Mouse (Mus musculus) CH12.LX (cell line): Measurements from ENCODE around the gene Itsn1. TPM values are rescaled to one million over a fixed set of nuclear protein-coding genes. Genes with fewer than 3 reads are reported as not detected.
A peak's percentile ranks its signal among the peaks of the same experiment; 100 is the strongest.

ENCODE experiments used
- DNase-seq: peaks from one replicate; pipeline ENCODE4 v3.0.0-alpha.2; 2013; ENCODE audit errors: extremely low read depth
- H3K27ac ChIP-seq: 2 replicates; pipeline ENCODE4 v1.5.1; 2012; ENCODE audit warnings: low read depth, mild to moderate bottlenecking, control low read depth, moderate library complexity; ENCODE audit not compliant: insufficient read depth
- H3K27me3 ChIP-seq: replicated peaks from 2 replicates; pipeline ENCODE3; 2012; ENCODE audit warnings: inconsistent platforms
- H3K36me3 ChIP-seq, 2 experiments: replicated peaks in 1 of 2; 2 replicates each; pipeline versions ENCODE3 to v1.6.1; 2012; ENCODE audit warnings: inconsistent platforms in 1 of 2, low read length in 1 of 2, mild to moderate bottlenecking in 1 of 2, mixed read lengths in 1 of 2, moderate library complexity in 1 of 2; ENCODE audit not compliant: control insufficient read depth in 1 of 2, insufficient read depth in 1 of 2
- H3K4me1 ChIP-seq, 2 experiments: 2 replicates each; pipeline ENCODE4 v1.6.1; 2012; ENCODE audit warnings: inconsistent platforms in 1 of 2, moderate library complexity in 1 of 2; ENCODE audit not compliant: insufficient read depth in 2 of 2, control insufficient read depth in 1 of 2
- H3K4me2 ChIP-seq: 2 replicates; pipeline ENCODE4 v1.6.1; 2012; ENCODE audit warnings: low read depth, mild to moderate bottlenecking, control low read depth; ENCODE audit not compliant: poor library complexity, insufficient read depth, severe bottlenecking
- H3K4me3 ChIP-seq, 3 experiments: fragments of 150-350 bp in 1 of 3; sonication (generic) in 1 of 3; replicated peaks in 1 of 3; 2 replicates each; pipeline versions ENCODE3 to v1.5.1; 2011 to 2012; ENCODE audit warnings: low read depth in 2 of 3, low read length in 2 of 3, mild to moderate bottlenecking in 2 of 3, moderate library complexity in 2 of 3, control low read depth in 1 of 3, improper control_type of control experiment in 1 of 3, inconsistent platforms in 1 of 3, mixed read lengths in 1 of 3; ENCODE audit not compliant: poor library complexity in 1 of 3
- H3K79me2 ChIP-seq: replicated peaks from 2 replicates; pipeline ENCODE4 v1.6.1; 2012; ENCODE audit warnings: mild to moderate bottlenecking, moderate library complexity; ENCODE audit not compliant: control insufficient read depth, poor library complexity, insufficient read depth, severe bottlenecking; ENCODE audit errors: extremely low read depth
- H3K9ac ChIP-seq: 2 replicates; pipeline ENCODE4 v1.6.1; 2012; ENCODE audit warnings: low read depth, mild to moderate bottlenecking, control low read depth, moderate library complexity; ENCODE audit not compliant: insufficient read depth
- H3K9me3 ChIP-seq: replicated peaks from 2 replicates; pipeline ENCODE3; 2012; ENCODE audit warnings: low read length, inconsistent platforms, mixed read lengths
- BHLHE40 ChIP-seq: IDR thresholded peaks from 2 replicates; pipeline ENCODE4 v1.6.1; 2011; ENCODE audit warnings: mild to moderate bottlenecking, low read depth, low read length, improper control_type of control experiment
- CHD1 ChIP-seq: IDR thresholded peaks from 2 replicates; pipeline ENCODE4 v1.6.1; 2012; ENCODE audit warnings: low read depth, low read length, improper control_type of control experiment, inconsistent platforms
- E2F4 ChIP-seq: IDR thresholded peaks from 2 replicates; pipeline ENCODE4 v1.6.1; 2011; ENCODE audit warnings: low read depth, low read length, improper control_type of control experiment; ENCODE audit not compliant: insufficient replicate concordance
- EP300 ChIP-seq: IDR thresholded peaks from 2 replicates; pipeline ENCODE4 v1.6.1; 2011; ENCODE audit warnings: low read length, improper control_type of control experiment
- GABPA ChIP-seq: IDR thresholded peaks from 2 replicates; pipeline ENCODE4 v1.6.1; 2012; ENCODE audit warnings: low read depth, low read length, improper control_type of control experiment, inconsistent platforms; ENCODE audit not compliant: insufficient replicate concordance
- IRF4 ChIP-seq: IDR thresholded peaks from 2 replicates; pipeline ENCODE4 v1.6.1; 2014; ENCODE audit warnings: low read depth, mild to moderate bottlenecking, inconsistent platforms, low read length, improper control_type of control experiment
- KAT2A ChIP-seq: IDR thresholded peaks from 2 replicates; pipeline ENCODE4 v1.6.1; 2012; ENCODE audit warnings: low read length, improper control_type of control experiment, inconsistent platforms; ENCODE audit not compliant: insufficient replicate concordance
- MAFK ChIP-seq: IDR thresholded peaks from 2 replicates; pipeline ENCODE4 v1.6.1; 2011; ENCODE audit warnings: low read length, improper control_type of control experiment; ENCODE audit not compliant: insufficient replicate concordance
- MAZ ChIP-seq: IDR thresholded peaks from 2 replicates; pipeline ENCODE4 v1.6.1; 2012; ENCODE audit warnings: low read depth, mild to moderate bottlenecking, inconsistent platforms, low read length, improper control_type of control experiment, moderate library complexity
- MXI1 ChIP-seq: IDR thresholded peaks from 2 replicates; pipeline ENCODE4 v1.6.1; 2011; ENCODE audit warnings: mild to moderate bottlenecking, low read depth, low read length, improper control_type of control experiment
- MYC ChIP-seq: IDR thresholded peaks from 2 replicates; pipeline ENCODE4 v1.6.1; 2011; ENCODE audit warnings: low read depth, mild to moderate bottlenecking, improper control_type of control experiment, low read length
- POLR2AphosphoS2 ChIP-seq: IDR thresholded peaks from 2 replicates; pipeline ENCODE4 v1.6.1; 2011; ENCODE audit warnings: low read depth, low read length, improper control_type of control experiment
- RAD21 ChIP-seq: IDR thresholded peaks from 2 replicates; pipeline ENCODE4 v1.6.1; 2011; ENCODE audit warnings: low read depth, mild to moderate bottlenecking, low read length, improper control_type of control experiment, moderate library complexity
- RCOR1 ChIP-seq: conservative IDR thresholded peaks from 2 replicates; pipeline ENCODE4 v1.6.1; 2012; ENCODE audit warnings: low read depth, mild to moderate bottlenecking, inconsistent platforms, low read length, improper control_type of control experiment
- TBP ChIP-seq: conservative IDR thresholded peaks from 2 replicates; pipeline ENCODE4 v1.6.1; 2011; ENCODE audit warnings: low read depth, low read length, improper control_type of control experiment
- TCF12 ChIP-seq: IDR thresholded peaks from 2 replicates; pipeline ENCODE4 v1.6.1; 2014; ENCODE audit warnings: low read depth, mild to moderate bottlenecking, inconsistent platforms, low read length, improper control_type of control experiment
- USF1 ChIP-seq: IDR thresholded peaks from 2 replicates; pipeline ENCODE4 v1.6.1; 2014; ENCODE audit warnings: low read depth, mild to moderate bottlenecking, inconsistent platforms, low read length, improper control_type of control experiment
- ZC3H11A ChIP-seq: IDR thresholded peaks from 2 replicates; pipeline ENCODE4 v1.6.1; 2012; ENCODE audit warnings: low read depth, mild to moderate bottlenecking, inconsistent platforms, low read length, improper control_type of control experiment
- ZMIZ1 ChIP-seq: IDR thresholded peaks from 2 replicates; pipeline ENCODE4 v1.6.1; 2012; ENCODE audit warnings: low read depth, mild to moderate bottlenecking, inconsistent platforms, low read length, improper control_type of control experiment
- dilution Hi-C: fragments of 300-500 bp; cut with MboI; formaldehyde crosslinking; loops from 2 replicates; pipeline ENCODE4 v1.14.3; 2020; ENCODE audit warnings: low sequenced_read_pairs; ENCODE audit not compliant: extremely low pct_unique_long_range_greater_than_20kb, extremely low pct_ligation_motif_present
- in situ Hi-C: fragments of 300-500 bp; cut with MboI; formaldehyde crosslinking; loops from 3 replicates; pipeline ENCODE4 v1.14.3; 2019; ENCODE audit warnings: low sequenced_read_pairs, low pct_ligation_motif_present, low pct_unique_long_range_greater_than_20kb, mixed read lengths
- polyA plus RNA-seq: library from polyadenylated mRNA; unstranded; fragments of >175 nt; gene quantifications from 2 replicates; pipeline ENCODE4 v1.2.1, GENCODE M21; 2012; ENCODE audit warnings: low read depth; ENCODE audit not compliant: insufficient read length
- total RNA-seq, 2 experiments: library from RNA; depleted of rRNA; stranded (reverse); fragments of 300-350 nt in 1 of 2; fragments of >200 nt in 1 of 2; gene quantifications; 2 replicates each; pipeline ENCODE4 v1.2.3; 2012 to 2014

Gene Itsn1
- total and polyA plus RNA-seq, 3 experiments: 32.5 to 54.5 (median 46.3) TPM

DNA sequence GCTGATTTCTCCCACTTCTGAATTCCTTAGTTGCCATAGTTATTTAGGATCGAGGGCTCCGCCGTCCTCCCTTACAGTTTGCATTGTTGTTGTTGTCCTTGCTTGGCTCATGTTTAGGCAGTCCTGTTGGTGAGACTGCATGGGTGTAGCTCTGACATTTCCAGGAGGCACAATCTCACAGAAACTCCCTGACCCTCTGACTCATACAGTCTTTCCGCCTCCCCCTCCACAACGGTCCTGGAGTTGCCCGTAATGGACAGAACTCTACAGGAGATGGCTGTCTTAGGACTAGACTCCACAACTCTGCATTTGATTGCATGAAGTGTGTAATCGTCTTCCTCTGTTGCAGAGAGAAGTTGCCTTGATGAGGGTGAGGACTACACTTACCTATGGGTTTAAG, 65.2 kb downstream of the Itsn1 start:
- no peaks in the 10 kb centered on the region for H3K79me2 ChIP-seq
- H3K27ac ChIP-seq: no peak overlapping the region
- H3K9me3 ChIP-seq: no peaks in the 10 kb centered on the region
- no peak overlapping the region for H3K4me2 ChIP-seq
- H3K27me3 ChIP-seq: no peaks in the 10 kb centered on the region
- peaks cover 35 to 41% of the 10 kb centered on the region in 2 experiments for H3K4me1 ChIP-seq
- H3K4me3 ChIP-seq: no peak overlapping the region
- no peak for DNase-seq
- dilution Hi-C loops (no loop called here), in situ Hi-C loops (no loop called here)
- TF ChIP-seq KAT2A: no peak
- no peak for TF ChIP-seq ZC3H11A
- peaks cover 19 to 50% of the 10 kb centered on the region in 2 experiments for H3K36me3 ChIP-seq
- H3K9ac ChIP-seq: no peak overlapping the region

DNA sequence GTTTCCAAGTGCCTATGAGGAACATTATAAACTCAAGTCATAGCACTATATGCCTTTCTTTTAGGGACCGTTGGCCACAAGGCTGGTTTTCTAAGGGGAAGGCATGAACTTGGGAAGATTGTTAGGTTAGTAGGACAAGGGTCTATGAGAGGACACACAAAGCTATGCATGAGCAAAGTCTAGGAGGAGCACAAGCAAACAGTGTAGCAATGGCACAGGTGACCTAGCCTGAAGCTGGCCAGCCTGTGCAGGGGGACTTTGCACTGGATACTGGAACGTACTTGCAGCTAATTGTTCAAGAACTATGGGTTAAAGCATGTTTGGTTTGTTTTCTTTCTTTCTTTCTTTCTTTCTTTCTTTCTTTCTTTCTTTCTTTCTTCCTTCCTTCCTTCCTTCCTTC, 66.0 kb downstream of the Itsn1 start:
- Histone ChIP-seq H3K9ac (no peak overlapping the region), H3K79me2 (no peaks in the 10 kb centered on the region), H3K4me1 (peaks cover 28 to 33% of the 10 kb centered on the region in 2 experiments), H3K4me3 (no peak overlapping the region), H3K27me3 (no peaks in the 10 kb centered on the region), H3K27ac (no peak overlapping the region), H3K36me3 (peaks cover 19 to 51% of the 10 kb centered on the region in 2 experiments), H3K9me3 (no peaks in the 10 kb centered on the region), H3K4me2 (no peak overlapping the region)
- DNase-seq: no peak
- dilution Hi-C loops (no loop called here), in situ Hi-C loops (no loop called here)
- TF ChIP-seq RAD21: no peak
- TF ChIP-seq RCOR1: no peak
- TF ChIP-seq MAZ: no peak
- TF ChIP-seq TBP: no peak
- no peak for TF ChIP-seq POLR2AphosphoS2
- TF ChIP-seq MAFK: no peak
- no peak for TF ChIP-seq MXI1
- no peak for TF ChIP-seq USF1
- no peak for TF ChIP-seq E2F4
- no peak for TF ChIP-seq ZMIZ1
- TF ChIP-seq CHD1: no peak
- TF ChIP-seq MYC: no peak

DNA sequence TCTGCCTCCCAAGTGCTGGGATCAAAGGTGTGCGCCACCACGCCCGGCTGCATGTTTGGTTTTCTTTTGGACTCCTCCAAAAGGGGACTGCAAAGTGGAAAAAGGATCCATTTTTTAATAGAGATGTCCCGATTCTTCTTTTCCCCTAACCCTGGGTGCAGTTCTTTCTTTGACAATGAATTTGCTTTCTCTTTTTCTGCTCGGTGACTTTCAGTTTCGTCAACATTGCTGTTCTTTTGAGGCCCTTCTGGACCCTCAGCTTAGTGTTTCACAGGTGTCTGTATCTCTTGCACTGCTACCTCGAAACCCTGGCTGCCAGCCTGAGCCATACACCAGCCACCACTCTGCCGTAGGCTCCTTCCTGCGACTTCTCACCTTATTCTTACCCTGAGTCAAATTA, 66.5 kb downstream of the Itsn1 start:
- no peak for DNase-seq
- no peak overlapping the region for H3K4me3 ChIP-seq
- TF ChIP-seq EP300 (peak; percentile 59), IRF4 (peak; percentile 80), BHLHE40 (no peak), GABPA (no peak), TCF12 (0 out of 2 replicates have a peak, but pooled peaks have one; percentile 37)
- H3K9me3 ChIP-seq: no peaks in the 10 kb centered on the region
- 0 out of 2 replicates have a peak overlapping the region, but pooled peaks have one; percentile 14 for H3K27ac ChIP-seq
- H3K9ac ChIP-seq: no peak overlapping the region
- in situ Hi-C loops (no loop called here), dilution Hi-C loops (no loop called here)
- H3K79me2 ChIP-seq: no peaks in the 10 kb centered on the region
- H3K27me3 ChIP-seq: no peaks in the 10 kb centered on the region
- peak overlapping the region; percentile 6 for H3K4me2 ChIP-seq
- peaks cover 19 to 51% of the 10 kb centered on the region in 2 experiments for H3K36me3 ChIP-seq
- peaks cover 25 to 28% of the 10 kb centered on the region in 2 experiments for H3K4me1 ChIP-seq
